Mouse (Mus musculus): ENCODE results near the gene Hpse2. TPM values are rescaled to one million over a fixed set of nuclear protein-coding genes. Genes with fewer than 3 reads are reported as not detected.

Hpse2 gene
- polyA plus RNA-seq, 2 experiments: 0.01 TPM; not detected in 1

DNA sequence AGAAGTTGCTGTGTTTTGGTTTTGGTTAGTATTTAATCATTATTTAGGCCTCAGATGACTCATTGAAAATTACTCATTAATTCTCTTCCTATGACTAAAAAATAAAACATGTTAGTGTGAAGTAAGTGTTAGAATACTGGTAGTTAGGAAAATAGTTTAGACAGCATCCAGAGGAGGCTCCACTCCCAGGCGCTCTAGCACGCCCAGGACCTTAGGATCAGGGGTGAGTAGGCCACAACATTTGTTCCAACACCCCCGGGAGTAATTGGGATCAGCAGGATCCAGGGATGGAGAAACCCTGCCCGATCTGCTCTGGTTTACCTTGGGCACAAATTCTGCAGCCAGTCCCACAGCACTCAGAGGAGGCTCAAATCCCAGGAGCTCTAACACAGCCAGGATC is 532.5 kb downstream of the Hpse2 start:
- H3K9me3 ChIP-seq (ENCODE audit: control insufficient read depth, low read length): no peaks in the 10 kb centered on the region
- DNase-seq (ENCODE audit: low read depth in 3 of 3, low spot score in 3 of 3) (no peak), ATAC-seq (ENCODE audit: insufficient read depth) (no peak)
- 50% methylated on average over 4 of the region's 4 CpGs for WGBS (ENCODE audit: insufficient replicate concordance)
- H3K4me2 ChIP-seq (ENCODE audit: low read depth): no peak overlapping the region
- no peaks in the 10 kb centered on the region for H3K4me1 ChIP-seq (replicated peaks; ENCODE audit: control insufficient read depth in 2 of 2, insufficient read depth in 2 of 2, low read length in 1 of 2)
- no peak overlapping the region for H3K27ac ChIP-seq
- TF ChIP-seq EP300 (IDR thresholded peaks at IDR 0.05; ENCODE audit: low read depth) (no peak), CTCF (IDR thresholded peaks at IDR 0.05; ENCODE audit: low read depth) (no peak)
- H3K27me3 ChIP-seq (ENCODE audit: control insufficient read depth, insufficient read depth, low read length): no peaks in the 10 kb centered on the region
- H3K36me3 ChIP-seq (replicated peaks; ENCODE audit: control insufficient read depth, insufficient read depth, low read depth): no peaks in the 10 kb centered on the region
- no peak overlapping the region for H3K4me3 ChIP-seq (ENCODE audit: insufficient read depth in 1 of 2, low read depth in 2 of 2, low read length in 2 of 2)
- no peak overlapping the region for H3K9ac ChIP-seq (replicated peaks)

DNA sequence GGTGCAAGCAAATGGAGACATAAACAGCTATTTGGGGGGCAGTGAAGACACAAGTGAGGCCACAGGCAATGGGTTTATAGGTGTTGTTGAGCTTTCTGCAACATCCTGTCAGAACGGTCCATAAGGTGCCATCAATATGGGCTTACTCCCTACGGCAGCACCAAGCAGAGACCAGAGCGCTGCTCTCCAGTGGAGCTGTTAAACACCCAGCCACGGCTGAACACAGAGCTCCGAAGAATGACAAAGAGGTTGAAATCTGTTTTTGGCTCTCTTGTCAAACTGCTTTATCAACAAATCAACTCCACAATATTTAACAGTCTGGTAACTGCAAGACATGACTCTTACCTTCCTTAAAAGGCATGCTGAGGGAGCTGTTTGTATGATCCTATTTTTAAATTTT is 537.7 kb downstream of the Hpse2 start:
- Histone ChIP-seq H3K27me3 (ENCODE audit: control insufficient read depth, insufficient read depth, low read length) (no peaks in the 10 kb centered on the region), H3K36me3 (replicated peaks; ENCODE audit: control insufficient read depth, insufficient read depth, low read depth) (no peaks in the 10 kb centered on the region), H3K4me3 (ENCODE audit: insufficient read depth in 1 of 2, low read depth in 2 of 2, low read length in 2 of 2) (no peak overlapping the region), H3K9me3 (ENCODE audit: control insufficient read depth, low read length) (no peaks in the 10 kb centered on the region), H3K9ac (replicated peaks) (no peak overlapping the region), H3K4me1 (replicated peaks; ENCODE audit: control insufficient read depth in 2 of 2, insufficient read depth in 2 of 2, low read length in 1 of 2) (no peaks in the 10 kb centered on the region), H3K4me2 (ENCODE audit: low read depth) (no peak overlapping the region), H3K27ac (no peak overlapping the region)
- WGBS (ENCODE audit: insufficient replicate concordance): 61% methylated on average over 5 of the region's 5 CpGs
- DNase-seq (ENCODE audit: low read depth in 3 of 3, low spot score in 3 of 3) (no peak), ATAC-seq (ENCODE audit: insufficient read depth) (no peak)
- TF ChIP-seq EP300 (IDR thresholded peaks at IDR 0.05; ENCODE audit: low read depth) (no peak), CTCF (IDR thresholded peaks at IDR 0.05; ENCODE audit: low read depth) (no peak)

- no peaks in the 10 kb centered on the region for H3K27me3 ChIP-seq (ENCODE audit: control insufficient read depth, insufficient read depth, low read length)
- no peaks in the 10 kb centered on the region for H3K4me1 ChIP-seq (replicated peaks; ENCODE audit: control insufficient read depth in 2 of 2, insufficient read depth in 2 of 2, low read length in 1 of 2)
- DNase-seq (ENCODE audit: low read depth in 3 of 3, low spot score in 3 of 3): no peak
- no peak for ATAC-seq (ENCODE audit: insufficient read depth)
- 53% methylated on average over 4 of the region's 4 CpGs for WGBS (ENCODE audit: insufficient replicate concordance)
- no peak overlapping the region for H3K4me3 ChIP-seq (ENCODE audit: insufficient read depth in 1 of 2, low read depth in 2 of 2, low read length in 2 of 2)
- no peak for TF ChIP-seq EP300 (IDR thresholded peaks at IDR 0.05; ENCODE audit: low read depth)
- no peak for TF ChIP-seq CTCF (IDR thresholded peaks at IDR 0.05; ENCODE audit: low read depth)
- no peak overlapping the region for H3K27ac ChIP-seq
- no peak overlapping the region for H3K9ac ChIP-seq (replicated peaks)
- no peaks in the 10 kb centered on the region for H3K9me3 ChIP-seq (ENCODE audit: control insufficient read depth, low read length)
- no peak overlapping the region for H3K4me2 ChIP-seq (ENCODE audit: low read depth)
- no peaks in the 10 kb centered on the region for H3K36me3 ChIP-seq (replicated peaks; ENCODE audit: control insufficient read depth, insufficient read depth, low read depth)
Observed at GRCm38 (mm10) chr19:42839621-42840294, 548.4 kb downstream of the Hpse2 start.

- Histone ChIP-seq H3K4me3 (ENCODE audit: insufficient read depth in 1 of 2, low read depth in 2 of 2, low read length in 2 of 2) (no peak overlapping the region), H3K36me3 (replicated peaks; ENCODE audit: control insufficient read depth, insufficient read depth, low read depth) (no peaks in the 10 kb centered on the region), H3K9ac (replicated peaks) (no peak overlapping the region), H3K4me2 (ENCODE audit: low read depth) (no peak overlapping the region), H3K9me3 (ENCODE audit: control insufficient read depth, low read length) (no peaks in the 10 kb centered on the region), H3K27me3 (ENCODE audit: control insufficient read depth, insufficient read depth, low read length) (no peaks in the 10 kb centered on the region), H3K27ac (no peak overlapping the region), H3K4me1 (replicated peaks; ENCODE audit: control insufficient read depth in 2 of 2, insufficient read depth in 2 of 2, low read length in 1 of 2) (no peaks in the 10 kb centered on the region)
- no peak for ATAC-seq (ENCODE audit: insufficient read depth)
- TF ChIP-seq EP300 (IDR thresholded peaks at IDR 0.05; ENCODE audit: low read depth) (no peak), CTCF (IDR thresholded peaks at IDR 0.05; ENCODE audit: low read depth) (no peak)
- no peak for DNase-seq (ENCODE audit: low read depth in 3 of 3, low spot score in 3 of 3)
- WGBS (ENCODE audit: insufficient replicate concordance): 51% methylated on average over 2 of the region's 2 CpGs
Observed at GRCm38 (mm10) chr19:42839118-42839517, 549.0 kb downstream of the Hpse2 start.

DNA sequence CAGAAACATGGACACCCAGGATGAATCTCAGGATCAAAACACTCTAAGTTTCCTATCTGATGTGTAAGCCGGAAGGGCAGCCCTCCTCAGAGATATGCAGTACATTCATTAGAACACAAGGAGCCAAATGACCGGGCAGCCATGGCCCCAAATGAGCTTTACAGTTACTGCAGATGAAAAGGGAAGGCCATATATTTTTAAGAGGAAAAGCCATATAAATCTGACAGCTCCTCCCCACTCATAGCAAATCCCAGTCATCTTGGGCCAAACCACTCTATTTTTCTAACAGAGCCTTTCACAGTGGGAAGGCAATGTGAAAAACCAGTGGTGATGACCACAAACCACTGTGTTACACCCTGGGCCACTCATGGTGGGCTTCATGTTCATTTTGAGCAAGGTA is 549.9 kb downstream of the Hpse2 start:
- no peak overlapping the region for H3K4me2 ChIP-seq (ENCODE audit: low read depth)
- H3K9me3 ChIP-seq (ENCODE audit: control insufficient read depth, low read length): no peaks in the 10 kb centered on the region
- WGBS (ENCODE audit: insufficient replicate concordance): 58% methylated on average over 2 of the region's 2 CpGs
- no peaks in the 10 kb centered on the region for H3K4me1 ChIP-seq (replicated peaks; ENCODE audit: control insufficient read depth in 2 of 2, insufficient read depth in 2 of 2, low read length in 1 of 2)
- H3K36me3 ChIP-seq (replicated peaks; ENCODE audit: control insufficient read depth, insufficient read depth, low read depth): no peaks in the 10 kb centered on the region
- no peaks in the 10 kb centered on the region for H3K27me3 ChIP-seq (ENCODE audit: control insufficient read depth, insufficient read depth, low read length)
- H3K9ac ChIP-seq (replicated peaks): no peak overlapping the region
- DNase-seq (ENCODE audit: low read depth in 3 of 3, low spot score in 3 of 3): no peak
- TF ChIP-seq EP300 (IDR thresholded peaks at IDR 0.05; ENCODE audit: low read depth): no peak
- no peak for TF ChIP-seq CTCF (IDR thresholded peaks at IDR 0.05; ENCODE audit: low read depth)
- no peak overlapping the region for H3K27ac ChIP-seq
- ATAC-seq (ENCODE audit: insufficient read depth): no peak
- H3K4me3 ChIP-seq (ENCODE audit: insufficient read depth in 1 of 2, low read depth in 2 of 2, low read length in 2 of 2): no peak overlapping the region

Data from liver, embryonic 14.5 days (tissue).